Mouse (Mus musculus) layer of hippocampus, postnatal 10 days (tissue): ENCODE data around the gene Ror2. TPM values are rescaled to one million over a fixed set of nuclear protein-coding genes. Genes with fewer than 3 reads are reported as not detected.

ENCODE experiments used
- DNase-seq, 2 experiments: peaks; one replicate each; pipeline ENCODE4 v3.0.0; 2021; ENCODE audit warnings: low spot score in 2 of 2
- total RNA-seq, 2 experiments: library from RNA; stranded (reverse); gene quantifications; 2 replicates each; pipeline ENCODE4 v1.2.3; 2021

Gene Ror2
- total RNA-seq, 2 experiments from 2014 or later: 2.2 to 2.3 TPM

GRCm38 (mm10) chr13:53196690-53197089, 89.2 kb downstream of the Ror2 start:
- DNase-seq: no peak

- no peak for DNase-seq
Measured at GRCm38 (mm10) chr13:53195951-53196677, 89.8 kb downstream of the Ror2 start.

- no peak for DNase-seq
Measured at GRCm38 (mm10) chr13:53194306-53194705, 91.6 kb downstream of the Ror2 start.

- no peak for DNase-seq
Measured at GRCm38 (mm10) chr13:53193713-53194112, 92.2 kb downstream of the Ror2 start.

GRCm38 (mm10) chr13:53192286-53192685, 93.6 kb downstream of the Ror2 start:
- no peak for DNase-seq

- DNase-seq: no peak
Measured at GRCm38 (mm10) chr13:53191657-53192056, 94.3 kb downstream of the Ror2 start.

- no peak for DNase-seq
Measured at GRCm38 (mm10) chr13:53188935-53189334, 97.0 kb downstream of the Ror2 start.

- no peak for DNase-seq
Measured at GRCm38 (mm10) chr13:53184858-53185257, 101.1 kb downstream of the Ror2 start.

- no peak for DNase-seq
Measured at GRCm38 (mm10) chr13:53184149-53184548, 101.8 kb downstream of the Ror2 start.

- DNase-seq: no peak
Measured at GRCm38 (mm10) chr13:53183161-53183577, 102.8 kb downstream of the Ror2 start.

GRCm38 (mm10) chr13:53178594-53178993, 107.3 kb downstream of the Ror2 start:
- DNase-seq: no peak

- no peak for DNase-seq
Measured at GRCm38 (mm10) chr13:53178171-53178570, 107.8 kb downstream of the Ror2 start.

- DNase-seq: no peak
Measured at GRCm38 (mm10) chr13:53177424-53177718, 108.6 kb downstream of the Ror2 start.

GRCm38 (mm10) chr13:53176695-53177423, 109.1 kb downstream of the Ror2 start:
- DNase-seq: no peak

- DNase-seq: no peak
Measured at GRCm38 (mm10) chr13:53175041-53175440, 110.9 kb downstream of the Ror2 start.

GRCm38 (mm10) chr13:53163671-53164070, 122.3 kb downstream of the Ror2 start:
- no peak for DNase-seq

GRCm38 (mm10) chr13:53163060-53163459, 122.9 kb downstream of the Ror2 start:
- DNase-seq: no peak

- no peak for DNase-seq
Measured at GRCm38 (mm10) chr13:53159501-53159900, 126.4 kb downstream of the Ror2 start.

GRCm38 (mm10) chr13:53158405-53159005, 127.4 kb downstream of the Ror2 start:
- no peak for DNase-seq

GRCm38 (mm10) chr13:53156911-53157310, 129.0 kb downstream of the Ror2 start:
- no peak for DNase-seq

- DNase-seq: no peak
Measured at GRCm38 (mm10) chr13:53156282-53156681, 129.6 kb downstream of the Ror2 start.

- no peak for DNase-seq
Measured at GRCm38 (mm10) chr13:53145511-53145910, 140.4 kb downstream of the Ror2 start.
